Mouse (Mus musculus) right cerebral cortex, postnatal 10 days (tissue): ENCODE measurements around the gene Vmn2r66.

Experiments used
- DNase-seq, 2 experiments: peaks; one replicate each; pipeline ENCODE4 v3.0.0; 2021; ENCODE audit warnings: low spot score in 2 of 2

Vmn2r66 gene

DNA sequence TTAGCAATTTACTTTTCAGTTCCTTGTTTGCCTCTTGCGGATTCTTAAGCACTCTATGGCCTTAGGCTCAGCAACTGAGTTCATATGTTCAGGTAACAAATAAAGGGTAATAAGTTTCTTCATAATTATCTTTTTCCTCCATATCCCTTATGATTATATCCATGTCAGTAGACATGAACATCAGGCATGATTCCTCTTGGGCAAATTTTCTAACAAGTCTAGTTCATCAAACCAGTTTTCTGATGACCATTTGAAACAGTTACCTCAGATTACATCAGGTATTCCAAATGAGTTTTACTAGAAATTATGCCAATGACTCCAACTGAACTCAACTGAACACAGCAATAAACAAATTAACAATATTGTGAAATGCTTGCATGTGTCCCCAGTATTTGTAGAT, at the start of gene Vmn2r66:
Vmn2r66 (minus strand) TSS at position 101 of the 400 bp plus-strand sequence.
- DNase-seq = no peak

GRCm38 (mm10) chr7:84996694-84997093, 15.4 kb downstream of the Vmn2r66 start:
- no peak for DNase-seq

DNA sequence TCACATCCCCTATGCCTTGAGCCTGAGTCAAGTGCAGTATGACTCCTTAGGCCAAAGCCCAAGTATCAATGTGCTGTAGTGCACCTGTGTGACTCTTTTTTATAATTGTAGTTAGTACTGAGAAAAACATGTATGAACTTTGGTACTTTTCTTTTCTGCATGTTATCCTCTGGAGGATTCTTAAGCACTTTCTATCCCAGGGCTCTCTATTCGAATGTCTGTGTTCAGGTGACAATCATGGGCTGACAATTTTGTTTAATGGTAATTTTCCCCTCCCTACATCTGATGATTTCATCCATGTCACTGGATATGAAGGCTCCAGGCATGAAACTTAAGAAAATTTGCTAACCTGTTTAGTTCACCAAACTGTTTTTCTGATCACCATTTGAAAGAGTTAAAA, 48.1 kb downstream of the Vmn2r66 start, which contains the start of gene Vmn2r65:
Vmn2r65 (minus strand) TSS at position 101 of the 400 bp plus-strand sequence.
- no peak for DNase-seq
